Mouse (Mus musculus) forebrain, embryonic 16.5 days (tissue): Measurements from ENCODE around the gene Krtap26-1. TPM values are rescaled to one million over a fixed set of nuclear protein-coding genes. Genes with fewer than 3 reads are reported as not detected.

Experiments
- ATAC-seq: fragments of 200-750 bp; cut with Nextera tagmentation; 2 replicates; pipeline ENCODE4 v1.8.0; 2017; ENCODE audit warnings: mild to moderate bottlenecking, moderate library complexity
- H3K27ac ChIP-seq: fragments of 300-500 bp; sonication (generic); 2 replicates; pipeline ENCODE4 v1.5.1; 2014; ENCODE audit warnings: low read length, control low read depth
- H3K27me3 ChIP-seq: fragments of 300-500 bp; sonication (generic); replicated peaks from 2 replicates; pipeline ENCODE4 v1.6.1; 2014; ENCODE audit warnings: low read length; ENCODE audit not compliant: control insufficient read depth, insufficient read depth
- H3K36me3 ChIP-seq: fragments of 300-500 bp; sonication (generic); 2 replicates; pipeline ENCODE4 v1.6.1; 2014; ENCODE audit not compliant: control insufficient read depth, insufficient read depth
- H3K4me1 ChIP-seq: fragments of 300-500 bp; sonication (generic); replicated peaks from 2 replicates; pipeline ENCODE4 v1.6.1; 2014; ENCODE audit warnings: low read length; ENCODE audit not compliant: control insufficient read depth, insufficient read depth
- H3K4me2 ChIP-seq: fragments of 300-500 bp; sonication (generic); 2 replicates; pipeline ENCODE4 v1.6.1; 2014; ENCODE audit warnings: mild to moderate bottlenecking, low read length, control low read depth
- H3K4me3 ChIP-seq: fragments of 300-500 bp; sonication (generic); replicated peaks from 2 replicates; pipeline ENCODE4 v1.5.1; 2014; ENCODE audit warnings: mild to moderate bottlenecking, low read length, control low read depth
- H3K9ac ChIP-seq: fragments of 300-500 bp; sonication (generic); replicated peaks from 2 replicates; pipeline ENCODE4 v1.6.1; 2014; ENCODE audit warnings: low read depth, low read length, control low read depth
- H3K9me3 ChIP-seq: fragments of 300-500 bp; sonication (generic); 2 replicates; pipeline ENCODE4 v1.6.1; 2016; ENCODE audit warnings: low read length; ENCODE audit not compliant: control insufficient read depth
- WGBS: fragments of 180-500 bp; shearing (Covaris S2); extraction: QIAGEN DNeasy Blood & Tissue Kit; methylation state at CpG from one replicate; pipeline ENCODE4 v1.1.7; 2014; 5-methylcytosine and 5-hydroxymethylcytosine counted together
- polyA plus RNA-seq: library from polyadenylated mRNA; unstranded; fragments of >200 nt; fragmentation: Nextera tagmentation; extraction: Ambion mirVana; gene quantifications from 2 replicates; pipeline ENCODE4 v1.2.1, GENCODE M21; 2015

Krtap26-1 gene
- polyA plus RNA-seq, 1 experiment from 2014 or later: not detected

- no peak overlapping the region for H3K27ac ChIP-seq
- H3K9ac ChIP-seq: no peak overlapping the region
- no peaks in the 10 kb centered on the region for H3K36me3 ChIP-seq
- no peak overlapping the region for H3K4me2 ChIP-seq
- peak; percentile 85 for ATAC-seq
- H3K9me3 ChIP-seq: no peaks in the 10 kb centered on the region
- no peaks in the 10 kb centered on the region for H3K4me1 ChIP-seq
- H3K27me3 ChIP-seq: no peaks in the 10 kb centered on the region
- no peak overlapping the region for H3K4me3 ChIP-seq
- WGBS: 57% methylated on average over 3 of the region's 3 CpGs
Observed at GRCm38 (mm10) chr16:88640053-88640452, 7.5 kb downstream of the Krtap26-1 start.

GRCm38 (mm10) chr16:88635142-88635541 lies 12.5 kb downstream of the Krtap26-1 start:
- H3K27me3 ChIP-seq: no peaks in the 10 kb centered on the region
- H3K36me3 ChIP-seq: no peaks in the 10 kb centered on the region
- H3K4me3 ChIP-seq: no peak overlapping the region
- no peak overlapping the region for H3K9ac ChIP-seq
- peak; percentile 73 for ATAC-seq
- no peaks in the 10 kb centered on the region for H3K4me1 ChIP-seq
- H3K4me2 ChIP-seq: no peak overlapping the region
- H3K9me3 ChIP-seq: no peaks in the 10 kb centered on the region
- 45% methylated on average over 4 of the region's 4 CpGs for WGBS
- H3K27ac ChIP-seq: no peak overlapping the region

- no peaks in the 10 kb centered on the region for H3K4me1 ChIP-seq
- H3K9ac ChIP-seq: no peak overlapping the region
- no peak overlapping the region for H3K4me2 ChIP-seq
- H3K9me3 ChIP-seq: no peaks in the 10 kb centered on the region
- H3K36me3 ChIP-seq: no peaks in the 10 kb centered on the region
- WGBS: 80% methylated on average over 4 of the region's 4 CpGs
- no peak overlapping the region for H3K4me3 ChIP-seq
- H3K27ac ChIP-seq: no peak overlapping the region
- no peak for ATAC-seq
- H3K27me3 ChIP-seq: no peaks in the 10 kb centered on the region
Observed at GRCm38 (mm10) chr16:88631474-88631873, 16.1 kb downstream of the Krtap26-1 start.

- no peaks in the 10 kb centered on the region for H3K4me1 ChIP-seq
- no peaks in the 10 kb centered on the region for H3K36me3 ChIP-seq
- no peak within 1 kb of the TSS for H3K27ac ChIP-seq
- no peaks in the 10 kb centered on the region for H3K27me3 ChIP-seq
- no peaks in the 10 kb centered on the region for H3K9me3 ChIP-seq
- no peak within 1 kb of the TSS for H3K4me3 ChIP-seq
- no peak for ATAC-seq
- 92% methylated on average over 4 of the region's 4 CpGs for WGBS
- H3K4me2 ChIP-seq: no peak within 1 kb of the TSS
- H3K9ac ChIP-seq: no peak within 1 kb of the TSS
Observed at GRCm38 (mm10) chr16:88627566-88627965, 20.0 kb downstream of the Krtap26-1 start, which contains the start of gene 2310079G19Rik. TSS of gene 2310079G19Rik (minus strand) at chr16:88627666.

GRCm38 (mm10) chr16:88612712-88613111 lies 34.9 kb downstream of the Krtap26-1 start:
- ATAC-seq: no peak
- WGBS: 66% methylated on average over 4 of the region's 4 CpGs
- Histone ChIP-seq H3K9me3 (no peaks in the 10 kb centered on the region), H3K4me1 (no peaks in the 10 kb centered on the region), H3K4me2 (no peak overlapping the region), H3K27me3 (no peaks in the 10 kb centered on the region), H3K4me3 (no peak overlapping the region), H3K36me3 (no peaks in the 10 kb centered on the region), H3K27ac (no peak overlapping the region), H3K9ac (no peak overlapping the region)

- Histone ChIP-seq H3K27ac (no peak within 1 kb of the TSS), H3K9me3 (no peaks in the 10 kb centered on the region), H3K4me1 (no peaks in the 10 kb centered on the region), H3K27me3 (no peaks in the 10 kb centered on the region), H3K36me3 (no peaks in the 10 kb centered on the region), H3K4me3 (no peak within 1 kb of the TSS), H3K4me2 (no peak within 1 kb of the TSS), H3K9ac (no peak within 1 kb of the TSS)
- 93% methylated on average over 8 of the region's 8 CpGs for WGBS
- no peak for ATAC-seq
Observed at GRCm38 (mm10) chr16:88611922-88612321, 35.7 kb downstream of the Krtap26-1 start, which contains the start of gene Krtap24-1. TSS of gene Krtap24-1 (minus strand) at chr16:88612279.

- H3K27me3 ChIP-seq: no peaks in the 10 kb centered on the region
- no peak overlapping the region for H3K9ac ChIP-seq
- H3K9me3 ChIP-seq: no peaks in the 10 kb centered on the region
- no peak for ATAC-seq
- no peak overlapping the region for H3K4me3 ChIP-seq
- H3K36me3 ChIP-seq: no peaks in the 10 kb centered on the region
- WGBS: 73% methylated on average over 6 of the region's 6 CpGs
- H3K27ac ChIP-seq: no peak overlapping the region
- H3K4me2 ChIP-seq: no peak overlapping the region
- H3K4me1 ChIP-seq: no peaks in the 10 kb centered on the region
Observed at GRCm38 (mm10) chr16:88604570-88604969, 43.0 kb downstream of the Krtap26-1 start.

- no peak overlapping the region for H3K4me2 ChIP-seq
- ATAC-seq: no peak
- H3K27ac ChIP-seq: no peak overlapping the region
- H3K27me3 ChIP-seq: no peaks in the 10 kb centered on the region
- no peaks in the 10 kb centered on the region for H3K9me3 ChIP-seq
- H3K4me3 ChIP-seq: no peak overlapping the region
- 40% methylated on average over 1 of the region's 1 CpGs for WGBS
- H3K9ac ChIP-seq: no peak overlapping the region
- no peaks in the 10 kb centered on the region for H3K36me3 ChIP-seq
- no peaks in the 10 kb centered on the region for H3K4me1 ChIP-seq
Observed at GRCm38 (mm10) chr16:88602464-88602863, 45.1 kb downstream of the Krtap26-1 start.

- no peaks in the 10 kb centered on the region for H3K27me3 ChIP-seq
- no peak overlapping the region for H3K4me3 ChIP-seq
- WGBS: 85% methylated on average over 8 of the region's 8 CpGs
- no peak overlapping the region for H3K27ac ChIP-seq
- H3K9me3 ChIP-seq: no peaks in the 10 kb centered on the region
- no peak overlapping the region for H3K9ac ChIP-seq
- no peak overlapping the region for H3K4me2 ChIP-seq
- ATAC-seq: no peak
- no peaks in the 10 kb centered on the region for H3K4me1 ChIP-seq
- no peaks in the 10 kb centered on the region for H3K36me3 ChIP-seq
Observed at GRCm38 (mm10) chr16:88600303-88600702, 47.3 kb downstream of the Krtap26-1 start.
